Mouse (Mus musculus): ENCODE data around the gene Mfsd2a.

- no peak for TF ChIP-seq CTCF (IDR thresholded peaks at IDR 0.05; ENCODE audit: low read depth)
- no peak for TF ChIP-seq EP300 (IDR thresholded peaks at IDR 0.05; ENCODE audit: low read depth)
Observed at GRCm38 (mm10) chr4:122991177-122991576, 30.2 kb upstream of the Mfsd2a start.

Measured in heart, postnatal 0 days (tissue).